Mouse (Mus musculus): Measurements from ENCODE around the gene Commd3. TPM values are rescaled to one million over a fixed set of nuclear protein-coding genes. Genes with fewer than 3 reads are reported as not detected.

Commd3 gene
- polyA plus RNA-seq, 1 experiment from 2014 or later: 164 TPM

Other genes starting within 250 kb of the Commd3 start
- 11.5 and 12.8 TPM in 2 replicates for gene Bmi1, start 4.6 kb downstream of the Commd3 start, polyA plus RNA-seq (2015; fragmentation: Nextera tagmentation; extraction: Ambion mirVana)
- 0.17 TPM in 1 of 2 replicates, not detected in the other for gene Spag6, start 21.6 kb downstream of the Commd3 start, polyA plus RNA-seq (2015; fragmentation: Nextera tagmentation; extraction: Ambion mirVana)